Mouse (Mus musculus) midbrain, embryonic 13.5 days (tissue): ENCODE measurements around the gene Adh1. TPM values are rescaled to one million over a fixed set of nuclear protein-coding genes. Genes with fewer than 3 reads are reported as not detected.

Experiments
- ATAC-seq: fragments of 200-750 bp; cut with Nextera tagmentation; 2 replicates; pipeline ENCODE4 v1.8.0; 2017; ENCODE audit warnings: mild to moderate bottlenecking, moderate TSS enrichment, moderate library complexity
- H3K27ac ChIP-seq: fragments of 300-500 bp; sonication (generic); 2 replicates; pipeline ENCODE4 v1.5.1; 2015; ENCODE audit warnings: inconsistent platforms, mild to moderate bottlenecking, moderate library complexity
- H3K27me3 ChIP-seq: fragments of 300-500 bp; sonication (generic); 2 replicates; pipeline ENCODE4 v1.6.1; 2015; ENCODE audit warnings: mild to moderate bottlenecking, inconsistent platforms
- H3K36me3 ChIP-seq: fragments of 300-500 bp; sonication (generic); 2 replicates; pipeline ENCODE4 v1.6.1; 2015; ENCODE audit warnings: mild to moderate bottlenecking, inconsistent platforms
- H3K4me1 ChIP-seq: fragments of 300-500 bp; sonication (generic); replicated peaks from 2 replicates; pipeline ENCODE4 v1.6.1; 2015; ENCODE audit warnings: inconsistent platforms
- H3K4me2 ChIP-seq: fragments of 300-500 bp; sonication (generic); replicated peaks from 2 replicates; pipeline ENCODE4 v1.6.1; 2015; ENCODE audit warnings: moderate library complexity, mild to moderate bottlenecking, inconsistent platforms
- H3K4me3 ChIP-seq: fragments of 300-500 bp; sonication (generic); replicated peaks from 2 replicates; pipeline ENCODE4 v1.5.1; 2015; ENCODE audit warnings: mild to moderate bottlenecking, inconsistent platforms
- H3K9ac ChIP-seq: fragments of 300-500 bp; sonication (generic); replicated peaks from 2 replicates; pipeline ENCODE4 v1.6.1; 2015; ENCODE audit warnings: mild to moderate bottlenecking, inconsistent platforms
- H3K9me3 ChIP-seq: fragments of 300-500 bp; sonication (generic); 2 replicates; pipeline ENCODE4 v1.6.1; 2016; ENCODE audit warnings: mild to moderate bottlenecking, inconsistent platforms
- WGBS: fragments of 180-500 bp; shearing (Covaris S2); methylation state at CpG from one replicate; pipeline ENCODE4 v1.1.7; 2015; 5-methylcytosine and 5-hydroxymethylcytosine counted together
- polyA plus RNA-seq: library from polyadenylated mRNA; unstranded; fragments of >200 nt; fragmentation: Nextera tagmentation; extraction: Ambion mirVana; gene quantifications from 2 replicates; pipeline ENCODE4 v1.2.1, GENCODE M21; 2015

Adh1 gene
- polyA plus RNA-seq, 1 experiment from 2014 or later: 0.81 TPM

- 62% methylated on average over 4 of the region's 4 CpGs for WGBS
- Histone ChIP-seq H3K4me2 (no peak overlapping the region), H3K27me3 (no peaks in the 10 kb centered on the region), H3K36me3 (no peaks in the 10 kb centered on the region), H3K9ac (no peak overlapping the region), H3K9me3 (peaks cover 8% of the 10 kb centered on the region; the same call in 1 of the 2 replicates), H3K4me3 (no peak overlapping the region), H3K27ac (no peak overlapping the region), H3K4me1 (peaks cover 9% of the 10 kb centered on the region; the same call in 1 of the 2 replicates)
- no peak for ATAC-seq
Observed at GRCm38 (mm10) chr3:138302676-138303075, 41.9 kb downstream of the Adh1 start.

GRCm38 (mm10) chr3:138303771-138304488, 43.1 kb downstream of the Adh1 start:
- Histone ChIP-seq H3K27me3 (no peaks in the 10 kb centered on the region), H3K4me1 (peaks cover 9% of the 10 kb centered on the region; the same call in 1 of the 2 replicates), H3K4me3 (no peak overlapping the region), H3K9me3 (no peaks in the 10 kb centered on the region), H3K36me3 (no peaks in the 10 kb centered on the region), H3K9ac (no peak overlapping the region), H3K4me2 (no peak overlapping the region), H3K27ac (no peak overlapping the region)
- 89% methylated on average over 6 of the region's 6 CpGs for WGBS
- ATAC-seq: no peak

- Histone ChIP-seq H3K27me3 (no peaks in the 10 kb centered on the region), H3K4me2 (no peak overlapping the region), H3K27ac (no peak overlapping the region), H3K9ac (no peak overlapping the region), H3K4me1 (peaks cover 9% of the 10 kb centered on the region; the same call in 1 of the 2 replicates), H3K4me3 (no peak overlapping the region), H3K36me3 (no peaks in the 10 kb centered on the region), H3K9me3 (no peaks in the 10 kb centered on the region)
- no peak for ATAC-seq
- WGBS: 52% methylated on average over 4 of the region's 4 CpGs
Observed at GRCm38 (mm10) chr3:138304489-138304871, 43.7 kb downstream of the Adh1 start.

- ATAC-seq: no peak
- Histone ChIP-seq H3K4me2 (no peak overlapping the region), H3K4me1 (peaks cover 9% of the 10 kb centered on the region; the same call in 1 of the 2 replicates), H3K27ac (no peak overlapping the region), H3K9me3 (no peaks in the 10 kb centered on the region), H3K36me3 (no peaks in the 10 kb centered on the region), H3K27me3 (no peaks in the 10 kb centered on the region), H3K9ac (no peak overlapping the region), H3K4me3 (no peak overlapping the region)
- 72% methylated on average over 10 of the region's 10 CpGs for WGBS
Observed at GRCm38 (mm10) chr3:138305486-138306289, 44.9 kb downstream of the Adh1 start.

GRCm38 (mm10) chr3:138306290-138306683, 45.5 kb downstream of the Adh1 start:
- Histone ChIP-seq H3K4me2 (no peak overlapping the region), H3K4me1 (peaks cover 9% of the 10 kb centered on the region; the same call in 1 of the 2 replicates), H3K27me3 (no peaks in the 10 kb centered on the region), H3K9ac (no peak overlapping the region), H3K27ac (no peak overlapping the region), H3K9me3 (no peaks in the 10 kb centered on the region), H3K4me3 (no peak overlapping the region), H3K36me3 (no peaks in the 10 kb centered on the region)
- 58% methylated on average over 8 of the region's 8 CpGs for WGBS
- ATAC-seq: no peak

- H3K27me3 ChIP-seq: no peaks in the 10 kb centered on the region
- H3K36me3 ChIP-seq: no peaks in the 10 kb centered on the region
- H3K9ac ChIP-seq: no peak overlapping the region
- H3K4me2 ChIP-seq: no peak overlapping the region
- WGBS: 92% methylated on average over 8 of the region's 8 CpGs
- peaks cover 6% of the 10 kb centered on the region; the same call in 1 of the 2 replicates for H3K4me1 ChIP-seq
- H3K9me3 ChIP-seq: no peaks in the 10 kb centered on the region
- no peak overlapping the region for H3K4me3 ChIP-seq
- H3K27ac ChIP-seq: no peak overlapping the region
- ATAC-seq: no peak
Observed at GRCm38 (mm10) chr3:138309910-138310309, 49.1 kb downstream of the Adh1 start.

- H3K9me3 ChIP-seq: no peaks in the 10 kb centered on the region
- H3K4me3 ChIP-seq: no peak overlapping the region
- no peak overlapping the region for H3K27ac ChIP-seq
- no peak overlapping the region for H3K4me2 ChIP-seq
- H3K36me3 ChIP-seq: no peaks in the 10 kb centered on the region
- H3K9ac ChIP-seq: no peak overlapping the region
- no peaks in the 10 kb centered on the region for H3K27me3 ChIP-seq
- no peak for ATAC-seq
- peaks cover 6% of the 10 kb centered on the region; the same call in 1 of the 2 replicates for H3K4me1 ChIP-seq
- 80% methylated on average over 6 of the region's 6 CpGs for WGBS
Observed at GRCm38 (mm10) chr3:138311015-138311414, 50.2 kb downstream of the Adh1 start.

- Histone ChIP-seq H3K4me1 (no peaks in the 10 kb centered on the region), H3K4me2 (no peak within 1 kb of the TSS), H3K9ac (no peak within 1 kb of the TSS), H3K9me3 (no peaks in the 10 kb centered on the region), H3K4me3 (no peak within 1 kb of the TSS), H3K27me3 (no peaks in the 10 kb centered on the region), H3K27ac (no peak within 1 kb of the TSS), H3K36me3 (no peaks in the 10 kb centered on the region)
- no peak for ATAC-seq
- 87% methylated on average over 5 of the region's 5 CpGs for WGBS
Observed at GRCm38 (mm10) chr3:138312965-138313364, 52.2 kb downstream of the Adh1 start, which contains the start of gene Adh6a. Gene Adh6a, plus strand, starts transcription at chr3:138313286.

GRCm38 (mm10) chr3:138316908-138317472, 56.2 kb downstream of the Adh1 start:
- Histone ChIP-seq H3K36me3 (no peaks in the 10 kb centered on the region), H3K4me3 (no peak overlapping the region), H3K9me3 (no peaks in the 10 kb centered on the region), H3K4me2 (no peak overlapping the region), H3K4me1 (no peaks in the 10 kb centered on the region), H3K9ac (no peak overlapping the region), H3K27me3 (no peaks in the 10 kb centered on the region), H3K27ac (no peak overlapping the region)
- ATAC-seq: no peak
- 84% methylated on average over 2 of the region's 2 CpGs for WGBS

GRCm38 (mm10) chr3:138325001-138325400, 64.2 kb downstream of the Adh1 start:
- Histone ChIP-seq H3K27me3 (no peaks in the 10 kb centered on the region), H3K9ac (no peak overlapping the region), H3K27ac (no peak overlapping the region), H3K4me1 (no peaks in the 10 kb centered on the region), H3K4me3 (no peak overlapping the region), H3K36me3 (no peaks in the 10 kb centered on the region), H3K9me3 (no peaks in the 10 kb centered on the region; the same call in 1 of the 2 replicates), H3K4me2 (no peak overlapping the region)
- ATAC-seq: no peak
- 93% methylated on average over 17 of the region's 17 CpGs for whole genome bisulfite sequencing

GRCm38 (mm10) chr3:138325466-138325865, 64.7 kb downstream of the Adh1 start:
- no peak for ATAC-seq
- WGBS: 92% methylated on average over 6 of the region's 6 CpGs

GRCm38 (mm10) chr3:138333910-138334309, 73.1 kb downstream of the Adh1 start:
- Histone ChIP-seq H3K4me2 (no peak overlapping the region), H3K4me1 (no peaks in the 10 kb centered on the region), H3K27ac (no peak overlapping the region), H3K27me3 (no peaks in the 10 kb centered on the region), H3K36me3 (no peaks in the 10 kb centered on the region), H3K9ac (no peak overlapping the region), H3K9me3 (no peaks in the 10 kb centered on the region), H3K4me3 (no peak overlapping the region)
- ATAC-seq: no peak
- 91% methylated on average over 8 of the region's 8 CpGs for WGBS

More at GRCm38 (mm10) chr3:138325466-138325865, 64.7 kb downstream of the Adh1 start:
- Histone ChIP-seq H3K4me1 (no peaks in the 10 kb centered on the region), H3K36me3 (no peaks in the 10 kb centered on the region), H3K4me3 (no peak overlapping the region), H3K9ac (no peak overlapping the region), H3K9me3 (no peaks in the 10 kb centered on the region; the same call in 1 of the 2 replicates), H3K4me2 (no peak overlapping the region), H3K27me3 (no peaks in the 10 kb centered on the region), H3K27ac (no peak overlapping the region)
